Mouse (Mus musculus) intestine, postnatal 0 days (tissue): ENCODE data around the gene Slc9a9. TPM values are rescaled to one million over a fixed set of nuclear protein-coding genes. Genes with fewer than 3 reads are reported as not detected.
"Not testable (repeated sequence)": the region's sequence is repeated elsewhere in the genome, so short reads cannot be mapped to it uniquely, and the experiment has no call there.

Source experiments
- ATAC-seq: fragments of 200-750 bp; cut with Nextera tagmentation; 2 replicates; pipeline ENCODE4 v1.8.0; 2017; ENCODE audit warnings: mild to moderate bottlenecking, moderate TSS enrichment, moderate library complexity
- H3K27ac ChIP-seq: fragments of 300-500 bp; sonication (generic); 2 replicates; pipeline ENCODE4 v1.5.1; 2014; ENCODE audit warnings: mild to moderate bottlenecking, low read depth, low read length, moderate library complexity
- H3K27me3 ChIP-seq: fragments of 300-500 bp; sonication (generic); replicated peaks from 2 replicates; pipeline ENCODE4 v1.6.1; 2014; ENCODE audit warnings: low read length, mixed read lengths; ENCODE audit not compliant: control insufficient read depth, insufficient read depth
- H3K36me3 ChIP-seq: fragments of 300-500 bp; sonication (generic); 2 replicates; pipeline ENCODE4 v1.6.1; 2014; ENCODE audit warnings: mild to moderate bottlenecking, moderate library complexity; ENCODE audit not compliant: control insufficient read depth, insufficient read depth
- H3K4me1 ChIP-seq: fragments of 300-500 bp; sonication (generic); replicated peaks from 2 replicates; pipeline ENCODE4 v1.6.1; 2014; ENCODE audit warnings: antibody characterized with exemption, low read length, mixed read lengths; ENCODE audit not compliant: control insufficient read depth, insufficient read depth
- H3K4me2 ChIP-seq: fragments of 300-500 bp; sonication (generic); replicated peaks from 2 replicates; pipeline ENCODE4 v1.6.1; 2014; ENCODE audit warnings: low read depth, mild to moderate bottlenecking, moderate library complexity
- H3K4me3 ChIP-seq: fragments of 300-500 bp; sonication (generic); 2 replicates; pipeline ENCODE4 v1.5.1; 2014; ENCODE audit warnings: low read depth, low read length
- H3K9ac ChIP-seq: fragments of 300-500 bp; sonication (generic); 2 replicates; pipeline ENCODE4 v1.6.1; 2014; ENCODE audit warnings: mild to moderate bottlenecking, low read depth, low read length
- H3K9me3 ChIP-seq: fragments of 300-500 bp; sonication (generic); 2 replicates; pipeline ENCODE4 v1.6.1; 2016; ENCODE audit warnings: mixed run types; ENCODE audit not compliant: control insufficient read depth
- CTCF ChIP-seq: sonication (generic); IDR thresholded peaks from 2 replicates; pipeline ENCODE4 v1.5.1; 2016; ENCODE audit warnings: low read depth, mild to moderate bottlenecking, control low read depth, antibody characterized with exemption, moderate library complexity
- WGBS: fragments of 180-500 bp; shearing (Covaris S2); extraction: QIAGEN DNeasy Blood & Tissue Kit; methylation state at CpG from one replicate; pipeline ENCODE4 v1.1.7; 2014; 5-methylcytosine and 5-hydroxymethylcytosine counted together
- polyA plus RNA-seq: library from polyadenylated mRNA; unstranded; fragments of >200 nt; fragmentation: Nextera tagmentation; extraction: Ambion mirVana; gene quantifications from 2 replicates; pipeline ENCODE4 v1.2.1, GENCODE M21; 2015

Slc9a9 gene
- polyA plus RNA-seq, 1 experiment from 2014 or later = 1.0 TPM

DNA sequence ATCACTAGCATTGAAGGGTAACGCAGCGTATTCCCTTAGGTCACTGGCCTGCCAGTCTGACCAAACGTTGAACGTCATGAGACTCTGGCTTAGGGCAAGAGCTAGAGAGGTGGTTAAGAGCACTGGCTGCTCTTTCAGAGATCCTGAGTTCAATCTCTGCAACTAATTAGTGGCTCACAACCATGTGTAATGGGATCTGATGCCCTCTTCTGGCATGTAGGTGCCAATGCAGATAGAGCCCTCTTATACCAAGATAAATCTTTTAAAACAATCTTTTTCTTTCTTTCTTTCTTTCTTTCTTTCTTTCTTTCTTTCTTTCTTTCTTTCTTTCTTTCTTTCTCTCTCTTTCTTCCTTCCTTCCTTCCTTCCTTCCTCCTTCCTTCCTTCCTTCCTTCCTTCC, 35.4 kb upstream of the Slc9a9 start:
- ATAC-seq, H3K27me3 ChIP-seq, H3K4me3 ChIP-seq, H3K4me2 ChIP-seq, H3K4me1 ChIP-seq, H3K36me3 ChIP-seq, H3K9ac ChIP-seq, H3K27ac ChIP-seq, H3K9me3 ChIP-seq: not testable (repeated sequence)
- 95% methylated on average over 4 of the region's 4 CpGs for WGBS
- peak; percentile 46 for TF ChIP-seq CTCF

DNA sequence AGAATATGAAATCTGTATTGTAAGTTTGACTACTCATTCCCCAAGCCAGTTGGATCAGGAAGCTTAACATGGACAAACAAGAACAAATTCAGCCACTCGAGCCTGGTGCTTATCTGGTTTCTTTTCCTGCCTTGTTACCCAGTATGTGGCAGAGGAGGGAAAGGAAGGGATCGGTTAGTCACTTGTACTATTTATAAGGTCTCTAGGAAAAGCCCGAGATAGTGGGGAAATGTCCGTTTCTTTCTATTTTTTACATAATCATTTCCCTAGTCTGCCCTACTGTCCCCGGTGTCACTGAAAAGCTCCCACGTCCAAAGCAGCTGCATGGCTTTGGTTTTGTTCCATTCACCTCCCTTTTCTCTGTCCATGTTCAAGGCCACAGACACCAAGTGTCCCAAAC, 24.1 kb upstream of the Slc9a9 start:
- WGBS = 67% methylated on average over 6 of the region's 6 CpGs
- Histone ChIP-seq H3K9ac (no peak overlapping the region), H3K4me2 (no peak overlapping the region), H3K9me3 (no peaks in the 10 kb centered on the region), H3K4me1 (no peaks in the 10 kb centered on the region), H3K27me3 (no peaks in the 10 kb centered on the region), H3K27ac (no peak overlapping the region), H3K36me3 (no peaks in the 10 kb centered on the region), H3K4me3 (no peak overlapping the region)
- no peak for TF ChIP-seq CTCF
- ATAC-seq = no peak

DNA sequence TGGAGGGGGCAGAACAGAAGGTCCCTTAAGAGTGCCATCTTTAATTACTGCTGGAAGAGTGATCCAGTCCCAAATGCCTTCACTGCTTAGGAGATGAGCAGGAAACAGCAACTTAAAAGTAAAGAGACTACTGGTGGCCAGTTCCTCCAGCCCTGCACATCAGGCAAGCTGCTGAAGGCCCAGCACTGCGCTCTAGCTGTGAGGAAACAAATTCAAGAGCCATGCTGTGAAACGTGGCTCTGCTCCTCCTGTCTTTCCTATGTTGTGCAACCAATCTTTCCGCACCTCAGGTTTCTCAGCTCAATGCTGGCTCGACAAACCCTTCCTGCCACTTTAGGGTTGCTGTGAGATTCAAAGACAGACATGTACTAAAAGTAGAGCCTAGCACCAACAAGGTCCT, 22.3 kb upstream of the Slc9a9 start:
- ATAC-seq = no peak
- 71% methylated on average over 4 of the region's 4 CpGs for WGBS

DNA sequence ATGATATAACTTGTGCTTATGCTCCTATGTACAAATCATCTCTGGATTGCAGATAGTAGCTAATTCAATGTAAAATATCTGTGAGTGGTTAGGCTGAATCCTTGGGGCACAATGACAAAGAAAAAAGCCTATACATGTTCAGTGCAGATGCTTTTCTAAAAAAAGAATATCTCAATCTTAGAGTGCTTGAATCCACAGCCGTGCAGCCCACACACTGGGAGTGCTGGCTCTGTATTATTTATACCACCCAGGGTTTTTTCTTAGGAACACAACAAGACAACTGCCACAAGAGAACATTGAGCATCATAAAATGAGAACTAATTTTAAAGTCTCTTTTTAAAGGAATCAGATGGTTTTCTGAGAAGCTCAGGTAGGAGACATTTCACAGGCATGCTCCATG, 19.7 kb upstream of the Slc9a9 start:
- no peak overlapping the region for H3K9ac ChIP-seq
- no peak for TF ChIP-seq CTCF
- no peak overlapping the region for H3K27ac ChIP-seq
- H3K4me3 ChIP-seq = no peak overlapping the region
- H3K36me3 ChIP-seq = no peaks in the 10 kb centered on the region
- ATAC-seq = no peak
- no peaks in the 10 kb centered on the region for H3K27me3 ChIP-seq
- no peaks in the 10 kb centered on the region for H3K4me1 ChIP-seq
- WGBS = 81% methylated on average over 1 of the region's 1 CpGs
- no peaks in the 10 kb centered on the region for H3K9me3 ChIP-seq
- H3K4me2 ChIP-seq = no peak overlapping the region

More for the DNA sequence above, 22.3 kb upstream of the Slc9a9 start:
- Histone ChIP-seq H3K4me3 (no peak overlapping the region), H3K4me1 (no peaks in the 10 kb centered on the region), H3K4me2 (no peak overlapping the region), H3K27ac (no peak overlapping the region), H3K36me3 (no peaks in the 10 kb centered on the region), H3K27me3 (no peaks in the 10 kb centered on the region), H3K9ac (no peak overlapping the region), H3K9me3 (no peaks in the 10 kb centered on the region)
- no peak for TF ChIP-seq CTCF

DNA sequence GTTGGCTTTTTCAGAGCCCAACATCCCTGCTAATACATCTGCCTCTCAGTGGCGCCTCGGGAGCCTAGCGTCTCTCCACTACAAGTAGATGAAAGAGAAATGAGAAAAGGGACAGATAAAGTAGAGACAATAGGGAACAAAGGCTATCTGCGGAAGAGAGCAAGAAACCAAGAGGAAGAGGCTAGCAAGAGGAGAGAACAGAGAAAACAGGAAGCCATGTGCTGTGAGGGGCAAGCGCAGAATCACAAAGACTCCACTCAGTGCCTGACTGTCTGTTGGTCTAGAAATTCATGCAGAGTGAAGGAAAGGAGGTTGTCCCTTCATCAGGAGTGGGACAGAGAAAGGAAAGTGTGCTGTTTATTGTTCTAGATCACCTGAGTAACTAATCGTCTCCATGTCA, 16.5 kb upstream of the Slc9a9 start:
- 89% methylated on average over 6 of the region's 6 CpGs for WGBS
- TF ChIP-seq CTCF = no peak
- ATAC-seq = no peak

DNA sequence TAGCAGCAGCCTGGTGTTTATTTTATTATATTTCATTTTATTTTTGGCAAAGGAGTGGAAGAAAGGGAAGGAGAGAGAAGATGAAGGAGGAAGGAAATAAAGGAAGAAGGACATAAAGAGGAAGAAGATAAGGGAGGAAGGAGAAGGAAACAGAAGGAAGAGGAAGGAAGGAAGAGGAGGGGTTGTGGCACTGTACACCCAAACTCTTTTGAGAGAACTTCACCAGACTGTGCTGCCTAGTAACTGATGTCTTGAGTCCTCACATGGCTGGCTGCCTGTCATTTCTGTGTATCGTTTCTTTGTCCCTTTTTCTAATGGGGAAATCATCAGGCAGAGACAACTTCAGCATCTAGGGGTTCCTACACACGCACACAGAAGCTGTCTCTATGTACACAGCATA, 15.9 kb upstream of the Slc9a9 start:
- ATAC-seq = no peak
- no peaks in the 10 kb centered on the region for H3K36me3 ChIP-seq
- no peak for TF ChIP-seq CTCF
- H3K27ac ChIP-seq = no peak overlapping the region
- WGBS = 71% methylated on average over 2 of the region's 2 CpGs
- H3K4me3 ChIP-seq = no peak overlapping the region
- H3K9me3 ChIP-seq = no peaks in the 10 kb centered on the region
- no peak overlapping the region for H3K9ac ChIP-seq
- H3K27me3 ChIP-seq = no peaks in the 10 kb centered on the region
- no peaks in the 10 kb centered on the region for H3K4me1 ChIP-seq
- no peak overlapping the region for H3K4me2 ChIP-seq

More for the DNA sequence above, 16.5 kb upstream of the Slc9a9 start:
- H3K27me3 ChIP-seq = no peaks in the 10 kb centered on the region
- no peaks in the 10 kb centered on the region for H3K4me1 ChIP-seq
- no peak overlapping the region for H3K4me2 ChIP-seq
- H3K27ac ChIP-seq = no peak overlapping the region
- no peak overlapping the region for H3K4me3 ChIP-seq
- H3K9me3 ChIP-seq = no peaks in the 10 kb centered on the region
- H3K9ac ChIP-seq = no peak overlapping the region
- H3K36me3 ChIP-seq = no peaks in the 10 kb centered on the region

DNA sequence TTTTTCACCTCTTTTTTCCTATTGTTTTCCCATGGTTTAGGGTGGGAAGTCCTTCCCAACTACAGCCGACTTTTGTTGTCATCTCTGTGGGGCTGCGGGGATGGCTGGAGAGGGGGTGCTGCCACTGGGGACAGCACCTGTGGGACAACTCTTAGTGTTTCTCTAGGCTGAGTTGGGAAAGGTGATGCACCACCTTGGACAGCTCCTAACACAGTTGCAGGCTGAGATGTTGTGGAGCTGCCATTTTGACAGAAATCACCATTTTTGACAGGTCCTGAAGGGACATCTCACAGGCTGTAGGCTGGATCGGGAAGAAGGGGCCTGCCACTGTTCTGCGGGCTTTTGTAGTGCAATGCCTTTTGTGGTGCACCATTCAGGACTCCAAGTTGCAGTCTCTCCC, 13.4 kb upstream of the Slc9a9 start:
- no peaks in the 10 kb centered on the region for H3K27me3 ChIP-seq
- H3K36me3 ChIP-seq = no peaks in the 10 kb centered on the region
- no peaks in the 10 kb centered on the region for H3K9me3 ChIP-seq
- 71% methylated on average over 4 of the region's 4 CpGs for WGBS
- no peak overlapping the region for H3K4me3 ChIP-seq
- H3K27ac ChIP-seq = no peak overlapping the region
- TF ChIP-seq CTCF = no peak
- no peak overlapping the region for H3K9ac ChIP-seq
- no peaks in the 10 kb centered on the region for H3K4me1 ChIP-seq
- H3K4me2 ChIP-seq = no peak overlapping the region
- ATAC-seq = no peak
